Comparison of ENCODE assay signal across 15 mouse cellular contexts in the genomic region with DNA sequence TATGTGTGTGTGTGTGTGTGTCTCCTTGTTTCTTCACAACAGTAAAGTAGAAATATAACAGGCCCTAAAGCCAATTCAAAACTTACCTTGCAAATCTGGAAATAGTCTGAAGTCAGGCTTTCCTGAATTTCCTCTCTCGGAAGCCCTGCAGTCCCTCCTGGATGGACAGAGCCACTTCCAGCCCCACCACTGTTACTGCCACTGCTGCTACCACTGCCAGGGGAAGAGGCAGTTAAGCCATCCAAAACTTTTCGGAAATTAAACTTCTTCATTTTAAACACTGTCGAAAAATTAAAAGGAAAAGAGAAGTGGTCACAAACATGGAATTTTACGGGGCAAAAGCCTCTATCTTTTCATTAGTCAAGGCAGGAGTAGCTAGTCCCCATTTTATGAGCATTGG. TPM values are rescaled to one million over a fixed set of nuclear protein-coding genes. Genes with fewer than 3 reads are reported as not detected.
A peak's percentile ranks its signal among the peaks of the same experiment; 100 is the strongest.
DNase-seq lines count a peak whose midpoint lies in the region; ATAC-seq lines count a peak whose summit lies in the region.
"Had no signal": no experiment of that assay in that cellular context is flagged by ENCODE, and none has a peak within 500 bp of the region (broad histone marks: within the 10 kb centered on the region; RNA-seq: fewer than 3 reads in every experiment).

No protein-coding gene starts in this region.

- WGBS in heart, embryonic 13.5 days: 52% methylated on average over 4 of the region's 4 CpGs
- 55% methylated on average over 4 of the region's 4 CpGs for WGBS in forebrain, embryonic 13.5 days
- 51% methylated on average over 4 of the region's 4 CpGs for WGBS in midbrain, embryonic 12.5 days

- no peaks in the 10 kb centered on the region for H3K36me3 ChIP-seq in heart, embryonic 13.5 days
- H3K36me3 ChIP-seq in forebrain, embryonic 13.5 days (ENCODE audit: poor library complexity, severe bottlenecking): no peaks in the 10 kb centered on the region
- no peaks in the 10 kb centered on the region for H3K36me3 ChIP-seq in midbrain, embryonic 12.5 days
- H3K36me3 ChIP-seq: embryonic facial prominence, embryonic 15.5 days had no signal

- H3K4me3 ChIP-seq in heart, embryonic 13.5 days: no peak overlapping the region
- peak overlapping the region; percentile 70 for H3K4me3 ChIP-seq in forebrain, embryonic 13.5 days
- peak overlapping the region; percentile 73; the same call in 1 of the 2 replicates for H3K4me3 ChIP-seq in midbrain, embryonic 12.5 days

- H3K4me1 ChIP-seq in heart, embryonic 13.5 days: peaks cover 14% of the 10 kb centered on the region
- no peaks in the 10 kb centered on the region; the same call in 1 of the 2 replicates for H3K4me1 ChIP-seq in forebrain, embryonic 13.5 days
- peaks cover 14% of the 10 kb centered on the region; the same call in 1 of the 2 replicates for H3K4me1 ChIP-seq in midbrain, embryonic 12.5 days

- DNase-seq in heart, postnatal 4 days: no peak
- DNase-seq in brain, adult 2 months (ENCODE audit: low read depth, low spot score): peak; percentile 35
- DNase-seq in right cerebral cortex, postnatal 10 days (ENCODE audit: low spot score in 2 of 2): no peak
- no peak for DNase-seq in urinary bladder, postnatal 10 days (ENCODE audit: low spot score)
- DNase-seq in right cerebral cortex, postnatal 14 days: no peak
- DNase-seq: gastrocnemius, postnatal 10 days; kidney, postnatal 36 days; lung, adult 2 months; thymus, postnatal 4 days had no signal

- H3K27ac ChIP-seq in heart, embryonic 13.5 days (replicated peaks): no peak overlapping the region
- no peak overlapping the region for H3K27ac ChIP-seq in forebrain, embryonic 13.5 days
- no peak overlapping the region for H3K27ac ChIP-seq in midbrain, embryonic 12.5 days (replicated peaks)
- H3K27ac ChIP-seq: embryonic facial prominence, embryonic 15.5 days had no signal

- peaks cover 29% of the 10 kb centered on the region for H3K27me3 ChIP-seq in heart, embryonic 13.5 days (replicated peaks)
- H3K27me3 ChIP-seq in forebrain, embryonic 13.5 days: peaks cover 6% of the 10 kb centered on the region; the same call in 1 of the 2 replicates
- peaks cover 6% of the 10 kb centered on the region; the same call in 1 of the 2 replicates for H3K27me3 ChIP-seq in midbrain, embryonic 12.5 days

- no peak overlapping the region for H3K9ac ChIP-seq in heart, embryonic 13.5 days
- no peak overlapping the region for H3K9ac ChIP-seq in forebrain, embryonic 13.5 days
- H3K9ac ChIP-seq in midbrain, embryonic 12.5 days (replicated peaks): no peak overlapping the region
- H3K9ac ChIP-seq: embryonic facial prominence, embryonic 15.5 days had no signal

- H3K9me3 ChIP-seq in heart, embryonic 13.5 days: no peaks in the 10 kb centered on the region
- no peaks in the 10 kb centered on the region for H3K9me3 ChIP-seq in forebrain, embryonic 13.5 days (replicated peaks)
- H3K9me3 ChIP-seq in midbrain, embryonic 12.5 days: no peaks in the 10 kb centered on the region
- H3K9me3 ChIP-seq: embryonic facial prominence, embryonic 15.5 days had no signal

- ATAC-seq in heart, embryonic 13.5 days (ENCODE audit: extremely low read depth, insufficient number of reproducible peaks, low FRiP score, low TSS enrichment): no peak
- no peak for ATAC-seq in forebrain, embryonic 13.5 days
- no peak for ATAC-seq in midbrain, embryonic 12.5 days (ENCODE audit: low FRiP score, low read depth)

- peak overlapping the region; percentile 98; the same call in 1 of the 2 replicates for H3K4me2 ChIP-seq in heart, embryonic 13.5 days
- H3K4me2 ChIP-seq in forebrain, embryonic 13.5 days: peak overlapping the region; percentile 93
- peak overlapping the region; percentile 94 for H3K4me2 ChIP-seq in midbrain, embryonic 12.5 days (replicated peaks)

RNA-seq across cellular contexts. Expression of gene Stxbp5l, which starts 1.3 kb away (rescaled TPM):
- 0.16 and 0.31 TPM in 2 replicates for polyA plus RNA-seq in heart, embryonic 13.5 days (2015; fragmentation: Nextera tagmentation; extraction: Ambion mirVana)
- under 1 TPM; 0.16 to 0.48 TPM for total RNA-seq in heart, postnatal 4 days (2021)
- 4.5 and 4.7 TPM in 2 replicates for polyA plus RNA-seq in forebrain, embryonic 13.5 days (2015; fragmentation: Nextera tagmentation; extraction: Ambion mirVana)
- polyA plus RNA-seq in midbrain, embryonic 12.5 days (2016; fragmentation: Nextera tagmentation; extraction: Ambion mirVana): 5.9 and 8.8 TPM in 2 replicates
- total RNA-seq: megakaryocyte-erythroid progenitor cell, adult 5-6 weeks had no signal
- polyA plus RNA-seq: lung, adult 2 months; spleen, adult 2 months had no signal
